Mouse (Mus musculus) ovary, adult 18-20 months (tissue): ENCODE measurements around the gene Ttc9b.

Experiments used
- DNase-seq: peaks from one replicate; pipeline ENCODE4 v3.0.0; 2022; ENCODE audit warnings: low spot score, mixed read lengths

Ttc9b gene

DNA sequence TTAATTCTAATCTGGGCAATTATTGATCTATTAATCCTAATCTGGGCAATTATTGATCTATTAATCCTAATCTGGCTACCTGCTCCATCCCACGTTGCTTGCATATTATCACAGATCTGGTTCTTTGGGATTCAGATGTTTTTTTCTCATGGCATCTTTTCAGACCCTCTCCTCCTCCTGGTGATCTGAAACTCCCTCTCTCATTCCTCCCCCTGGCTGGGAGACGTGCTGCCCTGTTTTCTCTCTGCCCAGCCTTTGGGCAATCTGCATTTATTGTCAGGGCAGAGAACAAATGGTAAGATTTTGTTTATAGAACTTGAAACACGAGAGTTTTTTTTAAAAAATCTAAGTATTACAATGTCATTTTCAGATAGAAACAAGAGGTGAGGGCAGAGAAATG, 34.1 kb downstream of the Ttc9b start:
- DNase-seq, result no peak

DNA sequence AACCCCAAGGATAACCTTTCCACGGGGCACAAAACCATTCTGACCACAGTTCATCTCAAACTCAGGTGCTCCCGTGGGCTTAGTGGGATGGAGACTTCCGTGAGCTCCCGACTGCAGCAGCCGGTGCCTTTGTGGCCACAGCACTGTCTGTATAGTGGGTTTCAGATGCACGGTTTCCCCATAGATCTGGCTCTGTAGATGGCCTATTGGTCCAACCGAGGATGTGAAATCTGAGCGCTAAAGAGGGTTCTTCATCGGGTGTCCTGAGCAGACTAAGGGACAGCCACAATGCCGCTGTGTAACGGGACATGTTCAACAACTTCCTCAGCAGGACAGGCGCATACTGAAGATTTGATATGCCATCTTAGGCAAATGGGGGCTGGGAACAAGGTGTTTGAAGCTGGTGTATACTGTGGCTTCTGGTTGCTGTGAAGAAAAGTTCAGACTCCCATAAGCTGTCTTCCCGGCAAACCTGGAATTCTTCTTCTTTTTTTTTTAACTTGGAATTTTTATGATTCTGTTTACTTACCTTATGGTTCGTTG, 34.6 kb downstream of the Ttc9b start:
- no peak for DNase-seq

DNA sequence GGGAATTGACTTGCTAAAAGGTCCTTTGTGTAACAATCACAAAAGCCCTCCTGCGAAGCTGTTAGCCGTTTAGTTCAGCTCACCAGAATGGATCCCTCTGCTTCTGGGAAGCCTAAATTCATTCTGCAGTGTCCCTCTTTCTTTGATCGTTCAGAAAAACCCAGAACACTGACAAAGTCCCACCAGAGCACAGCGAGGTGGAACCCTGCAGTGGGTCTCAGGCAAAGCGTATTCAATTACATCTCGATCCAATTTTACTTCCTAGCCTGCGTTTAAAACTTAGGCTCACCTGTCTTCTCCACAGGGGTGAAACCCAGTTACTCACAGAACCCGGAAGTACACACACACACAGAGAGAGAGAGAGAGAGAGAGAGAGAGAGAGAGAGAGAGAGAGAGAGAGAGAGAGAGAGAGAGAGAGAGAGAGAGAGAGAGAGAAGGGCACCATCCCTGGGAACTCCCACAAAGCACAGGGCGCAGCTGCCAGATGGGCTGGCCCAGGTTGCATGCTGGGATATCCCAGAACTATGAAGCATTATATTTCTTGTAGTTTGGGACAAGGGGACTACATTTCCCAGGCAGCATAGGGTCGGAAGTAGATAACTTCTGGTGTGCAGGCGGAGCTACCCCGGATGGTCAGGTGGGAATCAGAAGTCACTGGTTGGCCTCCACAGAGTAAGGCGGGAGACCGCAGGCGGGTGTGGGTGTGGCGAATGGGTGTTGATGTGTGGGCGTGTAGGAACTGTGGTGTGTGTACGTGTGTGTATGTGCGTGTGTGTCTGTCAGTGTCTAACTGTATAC, 35.3 kb downstream of the Ttc9b start, which contains the start of gene Zfp607b:
Zfp607b (plus strand) TSS at position 526 of the 798 bp plus-strand sequence.
- DNase-seq, result peak; percentile 94

DNA sequence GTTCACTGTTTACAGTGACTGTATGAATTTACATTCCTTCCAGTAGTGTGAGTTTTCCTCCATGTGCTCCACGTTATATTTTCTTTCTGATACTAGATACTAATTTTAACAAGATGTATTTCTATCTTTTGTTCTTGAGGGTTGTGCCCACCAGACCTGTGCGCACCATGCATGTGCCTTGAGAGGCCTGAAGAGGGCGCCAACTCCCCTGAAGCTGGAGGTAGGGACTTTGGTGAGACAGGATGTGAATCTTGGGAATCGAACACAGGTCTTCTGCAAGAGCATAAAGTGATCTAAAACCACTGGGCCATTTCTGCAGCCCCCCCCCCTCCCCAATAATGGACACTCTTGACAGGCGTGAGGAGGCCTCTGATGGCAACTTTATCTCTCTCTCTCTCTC, 37.4 kb downstream of the Ttc9b start:
- DNase-seq, result no peak

DNA sequence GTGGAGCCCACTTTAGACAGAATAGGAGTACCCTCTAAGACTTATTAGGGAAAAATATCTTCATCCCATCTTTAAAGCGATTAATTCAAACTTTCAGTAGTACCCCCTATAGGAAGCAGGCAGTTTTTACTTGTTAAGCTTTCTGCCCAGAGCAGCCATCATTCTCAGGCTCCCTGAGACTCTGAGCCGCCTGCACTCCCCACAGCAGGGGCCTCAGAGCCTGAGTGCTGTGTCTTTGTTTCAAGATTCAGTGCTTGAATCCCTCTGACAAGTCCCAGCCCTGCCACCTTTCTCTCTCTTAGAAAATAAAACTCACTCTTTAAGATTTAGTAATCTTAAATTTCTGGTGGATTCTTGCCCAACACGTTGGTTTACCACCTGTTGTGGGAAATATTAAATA, 43.0 kb downstream of the Ttc9b start:
- no peak for DNase-seq
